Mouse (Mus musculus) frontal cortex, adult 2 months (tissue): Measurements from ENCODE around the gene Olfr157. TPM values are rescaled to one million over a fixed set of nuclear protein-coding genes. Genes with fewer than 3 reads are reported as not detected.
A peak's percentile ranks its signal among the peaks of the same experiment; 100 is the strongest.

Source experiments
- DNase-seq, 2 experiments: peaks; one replicate each; pipeline ENCODE4 v3.0.0; 2022; ENCODE audit warnings: low spot score in 1 of 2; ENCODE audit errors: extremely low spot score in 1 of 2
- polyA plus RNA-seq: library from polyadenylated mRNA; depleted of rRNA; stranded (reverse); fragments of >200 nt; gene quantifications from 2 replicates; pipeline ENCODE4 v1.2.3, GENCODE M21; 2012; rRNA removed

Olfr157 gene
- polyA plus RNA-seq, result not detected in 2 replicates

DNA sequence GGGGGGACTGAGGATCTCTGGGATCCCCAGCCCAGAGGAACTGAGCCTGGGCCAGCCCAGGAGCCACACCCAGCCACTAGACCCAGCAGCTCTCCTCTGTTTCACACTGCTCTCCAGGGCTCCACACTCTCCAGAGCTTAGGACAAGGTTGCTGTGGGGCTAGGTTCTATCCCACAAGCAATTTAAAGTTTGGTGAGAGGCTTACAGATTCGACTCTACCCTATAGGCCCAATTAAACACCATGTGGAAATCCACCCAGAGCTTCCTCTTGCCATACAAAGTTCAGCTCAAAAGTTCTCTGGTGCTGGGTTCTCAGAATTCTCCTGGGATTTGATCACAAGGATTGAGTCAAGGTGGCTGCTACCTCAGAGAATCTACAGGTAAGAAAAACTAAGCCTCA is at the start of gene Olfr157:
Olfr157 (minus strand) TSS at position 101 of the 400 bp plus-strand sequence.
- no peak for DNase-seq

DNA sequence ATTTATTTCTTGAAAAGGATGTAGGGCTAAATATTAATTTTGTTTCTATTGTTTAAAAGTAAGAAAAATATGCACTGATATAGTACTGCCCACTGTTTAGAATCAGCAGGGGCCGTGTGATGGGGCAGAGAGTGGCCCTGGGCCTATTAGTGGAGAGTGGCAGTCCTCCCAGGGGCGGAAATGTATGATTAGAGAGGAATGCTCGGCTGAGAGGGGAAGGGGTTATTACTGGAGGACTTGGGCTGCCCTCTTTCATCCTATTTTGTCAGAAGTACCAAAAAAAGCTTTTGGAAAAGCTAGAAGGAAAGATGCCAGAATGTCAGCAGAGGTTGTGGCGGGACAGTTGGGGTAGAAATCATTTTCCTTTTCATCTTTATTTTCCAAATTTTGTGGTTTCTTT is 44.2 kb upstream of the Olfr157 start:
- DNase-seq, result no peak

DNA sequence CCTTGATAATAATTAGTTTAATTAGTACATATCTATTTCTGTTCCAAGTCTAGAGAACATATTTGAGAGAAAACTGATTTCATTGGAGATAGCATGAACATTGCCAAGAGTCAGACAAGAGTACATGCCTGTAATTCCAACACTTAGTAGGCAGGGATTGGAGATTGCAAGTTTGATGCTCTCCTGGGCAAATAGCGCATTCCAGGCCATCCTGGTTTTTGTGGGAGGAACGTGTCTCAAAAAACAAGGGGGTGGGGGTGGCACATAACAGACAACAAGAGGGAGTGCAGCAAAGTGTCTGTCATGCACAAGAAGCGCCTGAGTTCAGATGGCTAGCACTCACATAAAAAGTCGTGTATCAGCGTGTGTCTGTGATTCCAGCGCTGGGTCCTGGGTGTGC is 39.6 kb upstream of the Olfr157 start:
- DNase-seq, result no peak

DNA sequence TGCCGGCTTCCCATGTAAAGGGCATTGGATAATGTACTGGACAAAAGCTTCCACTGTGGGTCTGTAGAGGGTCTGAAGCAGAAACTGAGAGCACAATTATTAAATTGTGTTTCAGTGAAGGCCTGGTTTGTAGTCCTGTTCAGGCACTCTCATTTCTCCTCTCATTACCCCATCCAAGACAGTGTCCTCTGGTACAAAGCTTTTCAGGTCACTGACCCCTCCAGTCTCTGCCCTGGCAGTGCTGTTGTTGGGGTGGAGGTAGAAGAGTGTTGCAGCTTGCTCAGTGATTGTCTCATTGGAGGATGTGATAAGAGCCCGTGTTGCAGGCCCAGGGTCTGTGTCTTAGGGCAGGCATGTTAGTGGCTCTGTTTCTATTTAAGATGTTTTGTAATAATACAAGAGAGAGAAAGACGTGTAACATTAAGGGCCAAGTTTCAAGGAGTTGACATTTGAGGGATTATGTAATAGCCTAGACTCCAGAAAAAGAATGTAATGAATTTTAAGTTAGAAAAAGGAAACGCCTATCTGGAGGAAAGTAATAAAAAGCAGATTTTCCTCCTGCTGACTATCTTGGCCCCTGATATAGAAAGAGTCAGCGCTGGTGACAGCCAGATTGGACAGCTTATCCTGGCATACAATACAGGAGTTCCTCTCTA is 38.2 kb upstream of the Olfr157 start:
- DNase-seq, result no peak

DNA sequence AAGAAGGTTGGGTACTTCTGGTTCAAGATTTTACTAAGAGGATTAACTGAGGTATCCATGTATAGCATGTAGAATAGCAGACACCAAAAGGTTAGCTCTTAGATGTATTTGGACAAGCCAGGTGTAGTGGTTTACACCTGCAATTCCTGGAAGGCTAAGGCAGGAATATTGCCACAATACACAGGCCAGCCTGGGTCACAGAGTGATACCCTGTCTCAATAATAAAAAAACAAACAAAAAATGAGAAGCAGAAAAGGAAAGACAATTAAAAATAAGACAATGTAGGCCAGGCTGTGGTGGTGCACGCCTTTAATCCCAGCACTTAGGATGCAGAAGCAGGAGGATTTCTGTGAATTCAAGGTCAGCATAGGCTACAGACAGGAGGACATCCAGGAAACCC is 37.2 kb upstream of the Olfr157 start:
- DNase-seq, result no peak

DNA sequence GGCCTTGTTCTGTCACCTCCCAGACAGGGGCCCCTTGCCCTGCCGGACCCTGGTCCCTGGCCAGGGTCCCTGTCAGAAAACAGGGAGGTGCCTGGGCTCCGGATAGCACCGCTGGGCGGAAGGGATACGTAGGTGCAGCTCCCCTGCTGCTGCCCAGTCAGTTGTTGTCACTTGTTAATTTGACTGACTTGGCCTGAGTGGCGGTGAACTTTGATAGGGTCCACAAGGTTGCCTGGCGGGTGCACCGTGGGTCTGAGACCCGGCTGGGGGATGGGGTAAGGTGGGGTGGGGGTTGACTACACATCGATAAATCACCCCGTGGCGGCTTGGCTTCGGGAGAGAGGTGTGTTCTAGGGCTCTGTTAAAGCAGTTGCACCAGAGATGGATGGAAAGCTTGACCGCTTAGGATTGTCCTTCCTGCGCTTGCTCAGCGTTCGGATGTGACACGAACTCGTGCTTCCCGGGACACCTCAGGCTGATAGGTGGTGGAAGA is 36.0 kb upstream of the Olfr157 start:
- DNase-seq, result peak in 1 of 2 experiments; percentile 28

DNA sequence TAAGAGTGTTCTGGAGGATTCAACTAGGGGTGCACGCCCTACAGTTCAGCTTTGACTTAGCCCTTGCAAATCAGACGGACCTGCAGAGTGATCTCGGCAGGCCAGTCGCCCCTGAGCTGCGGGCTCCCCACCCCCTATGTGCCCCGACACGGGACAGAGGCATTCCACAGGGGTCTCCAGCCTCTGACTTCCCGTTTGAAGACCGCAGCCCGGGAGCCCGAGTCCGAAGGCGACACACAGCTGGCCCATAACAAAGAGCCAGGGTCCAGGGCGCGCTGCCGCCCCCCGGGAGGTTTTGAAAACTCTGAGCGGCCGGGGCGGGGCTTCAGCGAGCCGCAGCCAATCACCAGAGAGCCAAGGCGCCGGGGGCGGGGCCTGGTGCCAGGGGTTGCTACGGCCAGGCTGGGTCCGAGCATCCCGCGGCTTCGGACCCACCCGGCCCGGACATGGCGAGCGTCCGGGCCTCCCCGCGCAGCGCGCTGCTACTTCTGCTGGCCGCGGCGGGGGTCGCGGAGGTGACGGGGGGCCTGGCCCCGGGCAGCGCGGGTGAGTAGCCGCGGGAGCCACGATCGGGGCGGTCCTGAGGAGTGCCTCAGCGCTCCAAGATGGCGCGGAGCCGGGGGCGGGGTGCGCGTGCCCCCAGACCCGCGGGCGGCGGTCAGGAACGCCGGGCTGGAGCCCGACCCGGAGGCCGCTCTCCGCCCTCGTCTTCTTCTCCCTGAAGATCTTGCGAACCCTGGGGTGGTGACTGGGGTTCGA is 35.3 kb upstream of the Olfr157 start, which contains the start of gene Reck:
Reck (plus strand) TSS at position 371 of the 759 bp plus-strand sequence.
- peak; percentile 42 to 81 for DNase-seq

DNA sequence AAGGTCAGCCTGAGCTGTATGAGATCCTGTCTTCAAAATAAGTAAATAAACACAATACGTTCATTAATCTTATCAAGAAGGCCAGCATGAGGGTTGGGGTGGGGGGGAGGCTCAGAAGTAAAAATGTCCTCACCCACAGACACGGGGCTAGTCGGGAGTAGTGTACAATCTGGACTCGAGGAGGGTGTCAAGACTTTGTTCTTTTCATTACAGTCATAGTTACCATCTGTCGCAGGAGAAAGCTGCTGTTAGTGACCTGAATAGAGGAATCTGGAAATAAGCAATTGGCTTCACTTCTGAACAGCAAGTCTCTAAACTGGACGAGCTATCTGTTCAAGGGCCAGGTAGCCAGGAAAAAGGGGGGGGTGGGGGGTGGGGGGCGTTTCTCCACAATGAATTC is 34.5 kb upstream of the Olfr157 start:
- no peak for DNase-seq

DNA sequence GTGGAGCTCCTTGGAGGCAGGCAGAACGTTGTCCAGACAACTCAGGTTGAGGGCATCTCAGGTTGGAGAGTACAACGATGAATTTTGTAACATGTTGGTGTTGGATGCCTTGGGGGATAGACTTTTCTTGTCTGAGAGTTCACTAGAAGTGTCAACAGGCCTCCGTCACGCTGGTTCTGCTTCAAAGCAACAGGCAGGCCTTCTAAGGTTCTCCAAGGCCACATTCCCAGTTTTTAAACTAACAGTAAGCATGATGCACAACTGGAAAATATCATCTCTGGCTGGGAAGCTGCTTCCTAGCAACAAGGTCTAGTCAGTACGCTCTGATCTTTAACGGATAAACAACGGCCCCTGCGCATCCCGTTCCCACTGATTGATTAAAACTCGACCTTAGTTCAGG is 29.8 kb upstream of the Olfr157 start:
- no peak for DNase-seq

DNA sequence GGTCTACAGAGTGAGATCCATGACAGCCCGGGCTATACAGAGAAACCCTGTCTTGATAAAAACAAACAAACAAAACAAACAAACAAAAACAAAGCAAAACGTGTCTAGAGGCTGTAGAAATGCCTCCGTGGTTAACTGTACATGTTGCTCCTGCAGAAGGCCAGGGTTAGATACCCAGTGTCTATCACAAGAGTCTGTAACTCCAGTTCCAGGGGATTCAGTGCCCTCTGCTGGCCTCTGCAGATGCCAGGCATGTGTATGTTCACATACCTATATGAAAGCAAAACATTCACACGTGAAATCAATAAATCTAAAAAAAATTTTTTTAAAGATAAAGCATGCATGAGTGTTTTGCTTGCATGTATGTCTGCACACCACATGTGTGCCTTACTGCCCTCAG is 23.3 kb upstream of the Olfr157 start:
- no peak for DNase-seq

DNA sequence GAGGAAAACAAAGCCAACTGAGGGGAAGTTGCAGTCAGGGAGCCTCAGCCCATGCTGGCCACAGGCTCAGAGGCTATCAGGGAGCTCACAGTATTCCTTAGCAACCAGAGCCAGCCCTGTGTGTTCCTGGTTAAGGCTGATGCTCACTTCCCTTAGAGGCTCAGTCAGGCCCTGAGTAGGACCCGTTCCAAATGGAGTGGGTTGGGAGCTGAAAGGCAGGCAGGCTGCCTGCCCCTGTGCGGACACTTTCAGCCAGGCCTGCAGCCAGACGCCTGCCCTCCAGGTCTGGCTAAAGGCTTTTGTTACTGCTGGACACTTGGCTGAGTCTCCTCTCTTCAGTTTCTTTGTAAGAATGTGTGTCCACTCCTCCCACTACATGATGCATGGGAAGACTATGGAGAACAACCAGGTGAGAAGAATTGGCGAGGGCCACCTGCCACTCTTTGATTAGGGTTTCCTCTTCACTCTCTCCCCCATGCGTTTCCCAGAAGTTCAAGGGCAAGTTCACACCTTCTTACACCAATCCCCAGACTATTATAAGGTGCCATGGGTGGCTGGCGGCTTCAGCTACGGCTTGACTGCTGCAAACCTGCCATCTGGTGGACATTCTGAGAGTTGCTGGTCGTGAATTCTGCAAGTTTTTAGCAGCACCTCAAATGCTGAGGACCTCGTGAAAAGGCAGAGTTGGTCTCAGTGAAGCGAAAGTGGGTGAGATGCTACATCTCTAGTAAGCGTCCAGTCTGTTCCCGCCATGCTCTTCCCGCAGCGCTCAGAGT is 20.9 kb upstream of the Olfr157 start:
- peak in 1 of 2 experiments; percentile 89 for DNase-seq

DNA sequence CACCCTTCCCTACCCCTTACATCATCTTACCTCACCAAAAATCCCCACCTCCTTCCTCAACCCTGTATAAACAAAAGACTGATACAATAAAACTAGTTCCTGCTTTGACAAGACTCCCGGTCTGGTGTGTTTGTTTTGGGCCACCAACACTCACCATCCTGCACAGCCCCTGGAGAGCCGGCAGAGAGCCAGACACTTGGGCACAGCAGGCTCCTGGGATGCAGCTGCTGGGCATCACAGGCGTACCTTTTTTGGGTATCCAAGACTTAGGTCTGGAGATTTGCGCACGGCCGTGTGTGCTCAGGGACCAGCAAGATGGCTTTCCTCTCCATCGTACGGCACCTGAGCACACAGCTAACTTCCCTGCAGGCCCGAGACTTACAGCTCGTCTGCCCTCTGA is 19.9 kb upstream of the Olfr157 start:
- DNase-seq, result no peak

DNA sequence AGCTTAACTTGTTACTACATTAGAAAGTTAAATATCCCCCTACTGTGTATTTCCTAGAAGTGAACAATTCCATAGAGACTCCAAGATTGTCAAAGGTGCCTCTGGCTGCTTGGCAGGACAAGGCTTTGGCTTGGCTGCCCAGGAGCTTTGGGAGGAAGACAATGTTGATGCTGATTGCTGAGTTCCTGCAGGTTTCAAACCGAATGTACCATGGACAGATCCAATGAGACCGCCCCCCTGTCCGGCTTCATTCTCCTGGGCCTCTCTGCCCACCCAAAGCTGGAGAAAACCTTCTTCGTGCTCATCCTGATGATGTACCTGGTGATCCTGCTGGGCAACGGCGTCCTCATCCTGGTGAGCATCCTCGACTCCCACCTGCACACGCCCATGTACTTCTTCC is 14.1 kb upstream of the Olfr157 start:
- DNase-seq, result no peak

DNA sequence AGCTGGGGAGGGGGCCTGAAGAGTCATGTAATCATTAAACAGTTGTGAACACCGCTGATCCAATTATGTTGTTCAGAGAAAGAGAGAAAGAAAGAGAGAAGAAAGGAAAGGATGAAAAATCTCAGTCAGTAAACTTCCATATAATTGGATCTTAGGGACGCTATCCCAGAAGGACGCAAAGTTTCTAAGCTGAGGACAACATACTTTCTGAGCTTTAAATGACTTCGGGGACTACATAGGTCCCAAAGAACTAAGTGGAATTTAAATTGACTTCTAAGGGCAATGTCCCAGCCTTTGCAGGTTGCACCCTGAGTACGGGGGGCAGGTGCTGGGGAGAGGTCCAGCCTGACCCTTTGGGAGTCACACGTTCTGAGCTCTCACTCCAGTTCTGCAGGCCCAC is 11.3 kb upstream of the Olfr157 start, which contains the start of gene Olfr155:
Olfr155 (plus strand) TSS at position 301 of the 400 bp plus-strand sequence.
- no peak for DNase-seq

DNA sequence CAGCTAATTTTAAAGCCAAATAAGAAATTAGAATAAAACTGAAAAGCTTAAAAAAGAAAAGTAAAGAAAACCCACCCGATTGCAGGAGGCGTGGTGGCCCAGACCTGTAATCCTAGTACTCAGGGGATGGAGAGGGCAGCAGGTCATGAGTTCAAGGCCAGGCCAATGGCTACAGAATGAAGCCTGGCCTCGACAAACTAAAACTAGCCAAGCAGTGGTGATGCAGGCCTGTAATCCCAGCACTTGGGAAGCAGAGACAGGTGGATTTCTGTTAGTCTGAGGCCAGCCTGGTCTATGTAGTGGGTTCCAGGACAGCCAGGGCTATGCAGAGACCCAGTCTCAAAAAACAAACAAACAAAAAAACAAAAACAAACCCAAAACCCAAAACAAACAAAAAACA is 1.7 kb downstream of the Olfr157 start:
- DNase-seq, result no peak

DNA sequence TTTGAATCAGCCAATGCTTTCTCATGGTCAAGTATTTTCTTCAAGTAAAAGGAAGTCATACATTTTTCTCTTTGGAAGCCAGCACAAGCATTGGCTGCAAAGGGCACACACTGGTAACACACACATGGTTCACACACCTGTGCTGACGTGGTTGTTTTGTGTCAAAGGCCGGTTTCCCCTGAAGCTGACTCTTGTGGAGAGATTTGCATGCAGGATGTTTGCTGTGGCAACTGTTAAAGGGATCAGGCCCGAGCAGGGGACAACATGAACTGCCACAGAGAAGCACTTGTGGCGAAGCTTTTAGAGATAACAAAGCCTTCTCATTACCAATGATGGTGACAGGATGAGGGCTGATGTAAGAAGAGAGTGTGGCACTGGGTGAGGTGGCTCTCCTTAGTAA is 5.3 kb downstream of the Olfr157 start:
- no peak for DNase-seq

DNA sequence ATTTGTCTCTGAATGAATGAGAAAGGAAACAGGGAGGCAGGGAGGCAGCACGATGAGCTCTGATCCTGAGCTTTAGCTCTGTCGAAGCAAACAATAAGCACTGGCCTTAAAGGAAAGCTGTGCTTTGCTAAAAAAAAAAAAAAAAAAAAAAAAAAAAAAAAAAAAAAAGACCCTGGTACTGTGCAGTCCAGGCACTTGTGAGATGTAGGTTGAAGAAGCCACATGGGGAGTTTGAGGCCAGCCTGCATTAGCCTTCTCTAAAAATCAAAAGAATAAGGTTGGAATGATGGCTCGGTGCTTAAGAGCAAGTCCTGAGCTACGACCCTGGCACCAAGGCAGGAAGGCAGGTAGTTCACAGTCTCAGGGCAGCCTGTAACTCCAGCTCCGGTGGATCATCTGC is 6.2 kb downstream of the Olfr157 start:
- no peak for DNase-seq

DNA sequence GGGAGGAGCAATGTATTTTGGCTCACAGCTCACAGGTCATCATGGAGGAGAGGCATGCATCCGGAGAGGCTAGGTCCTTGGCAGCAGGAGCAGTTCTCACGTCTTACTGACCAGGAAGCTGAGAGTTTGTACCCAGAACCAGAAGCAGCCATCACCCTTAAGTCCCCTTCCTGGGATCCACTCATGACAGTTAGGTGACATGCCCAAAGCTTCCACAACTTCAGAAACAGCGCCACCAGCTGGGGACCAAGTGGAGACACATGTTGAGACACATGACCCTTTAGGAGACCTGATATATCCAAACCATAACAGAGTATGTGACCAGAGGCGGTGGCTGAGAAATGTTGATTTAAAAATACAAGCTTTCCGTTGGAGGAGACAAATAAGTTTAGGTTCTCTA is 8.0 kb downstream of the Olfr157 start:
- no peak for DNase-seq

DNA sequence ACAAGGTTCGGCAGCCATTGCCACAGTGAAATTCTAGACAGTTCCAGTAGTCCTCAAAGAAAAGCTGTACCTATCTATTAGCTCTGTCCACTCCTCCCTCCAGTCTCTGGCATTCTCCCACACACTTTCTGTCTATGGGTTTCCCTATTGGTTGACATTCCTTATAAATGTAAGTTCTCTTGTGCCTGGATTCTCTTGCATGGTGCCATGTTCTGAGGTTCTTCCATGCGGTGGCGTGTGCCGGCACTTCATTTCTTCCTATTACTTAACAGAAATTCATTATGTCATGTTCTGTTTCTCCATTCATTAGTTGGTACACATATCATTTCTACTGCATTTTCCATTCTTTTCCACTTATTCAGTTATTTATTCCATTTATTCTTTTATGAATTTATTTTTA is 11.2 kb downstream of the Olfr157 start:
- DNase-seq, result no peak

DNA sequence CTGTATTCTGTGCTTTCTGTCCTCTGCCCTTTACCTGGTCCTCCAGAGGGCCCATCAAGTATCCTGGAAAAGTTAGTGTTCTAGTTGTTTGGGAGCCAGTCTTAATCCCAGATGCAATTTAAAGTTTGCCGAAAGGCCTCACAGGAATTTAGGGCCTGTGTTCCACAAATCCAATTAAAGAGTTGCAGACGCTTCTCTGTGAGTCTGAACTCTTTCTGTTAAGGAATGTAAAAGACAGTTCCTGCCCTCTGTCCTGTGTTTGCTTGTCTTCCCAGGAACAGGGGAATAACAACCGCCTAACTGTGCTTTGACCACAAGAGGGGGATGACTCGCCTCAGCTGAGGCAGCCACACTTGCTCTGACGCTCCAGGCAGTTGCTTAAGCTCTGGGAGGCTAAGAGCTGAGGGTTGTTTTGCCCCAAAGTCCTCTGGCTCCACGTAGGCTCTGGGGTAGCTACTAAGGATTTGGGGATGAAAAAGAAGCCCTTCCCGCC is 16.1 kb downstream of the Olfr157 start, which contains the start of gene Olfr156:
Olfr156 (minus strand) TSS at position 51 of the 493 bp plus-strand sequence.
- DNase-seq, result peak in 1 of 2 experiments; percentile 18
